Mouse (Mus musculus) liver, embryonic 14.5 days (tissue): ENCODE measurements around the gene Atp5g2. TPM values are rescaled to one million over a fixed set of nuclear protein-coding genes. Genes with fewer than 3 reads are reported as not detected.

Experiments used
- ATAC-seq: fragments of 200-750 bp; cut with Nextera tagmentation; 2 replicates; pipeline ENCODE4 v1.8.0; 2017; ENCODE audit warnings: moderate number of reproducible peaks, mild to moderate bottlenecking, moderate library complexity; ENCODE audit not compliant: insufficient read depth
- DNase-seq, 3 experiments: peaks; one replicate each; pipeline ENCODE4 v3.0.0-alpha.2; 2012 to 2013; ENCODE audit warnings: low read depth in 3 of 3, low spot score in 3 of 3
- H3K27ac ChIP-seq: fragments of 300-500 bp; sonication (generic); 2 replicates; pipeline ENCODE4 v1.5.1; 2014; ENCODE audit warnings: moderate library complexity, mild to moderate bottlenecking, control low read depth, inconsistent platforms
- H3K27me3 ChIP-seq: fragments of 300-500 bp; sonication (generic); 2 replicates; pipeline ENCODE4 v1.6.1; 2014; ENCODE audit warnings: mild to moderate bottlenecking, low read length, moderate library complexity; ENCODE audit not compliant: control insufficient read depth, insufficient read depth
- H3K36me3 ChIP-seq: fragments of 300-500 bp; sonication (generic); replicated peaks from 2 replicates; pipeline ENCODE4 v1.6.1; 2014; ENCODE audit warnings: low read depth; ENCODE audit not compliant: control insufficient read depth, insufficient read depth
- H3K4me1 ChIP-seq, 2 experiments: fragments of 200-500 bp in 1 of 2; fragments of 300-500 bp in 1 of 2; sonication (generic) in 1 of 2; replicated peaks; 2 replicates each; pipeline ENCODE4 v1.6.1; 2012 to 2014; ENCODE audit warnings: antibody characterized with exemption in 1 of 2, inconsistent platforms in 1 of 2, low read length in 1 of 2; ENCODE audit not compliant: control insufficient read depth in 2 of 2, insufficient read depth in 2 of 2
- H3K4me2 ChIP-seq: fragments of 300-500 bp; sonication (generic); 2 replicates; pipeline ENCODE4 v1.6.1; 2014; ENCODE audit warnings: low read depth, mild to moderate bottlenecking, control low read depth, moderate library complexity
- H3K4me3 ChIP-seq, 2 experiments: fragments of 200-500 bp in 1 of 2; fragments of 300-500 bp in 1 of 2; sonication (generic) in 1 of 2; 2 replicates each; pipeline ENCODE4 v1.5.1; 2012 to 2014; ENCODE audit warnings: low read depth in 2 of 2, low read length in 2 of 2, mild to moderate bottlenecking in 2 of 2, control low read depth in 1 of 2, inconsistent platforms in 1 of 2, moderate library complexity in 1 of 2; ENCODE audit not compliant: insufficient read depth in 1 of 2
- H3K9ac ChIP-seq: fragments of 300-500 bp; sonication (generic); replicated peaks from 2 replicates; pipeline ENCODE4 v1.6.1; 2014; ENCODE audit warnings: mild to moderate bottlenecking, control low read depth, moderate library complexity
- H3K9me3 ChIP-seq: fragments of 300-500 bp; sonication (generic); 2 replicates; pipeline ENCODE4 v1.6.1; 2016; ENCODE audit warnings: low read length, mixed read lengths; ENCODE audit not compliant: control insufficient read depth
- CTCF ChIP-seq: IDR thresholded peaks from 2 replicates; pipeline ENCODE4 v1.5.1; 2016; ENCODE audit warnings: antibody characterized with exemption, low read depth, control low read depth
- EP300 ChIP-seq: IDR thresholded peaks from 2 replicates; pipeline ENCODE4 v1.6.1; 2016; ENCODE audit warnings: antibody characterized with exemption, low read depth
- WGBS: fragments of 180-500 bp; shearing (Covaris S2); extraction: QIAGEN DNeasy Blood & Tissue Kit; methylation state at CpG from one replicate; pipeline ENCODE4 v1.1.7; 2014; ENCODE audit not compliant: insufficient replicate concordance; 5-methylcytosine and 5-hydroxymethylcytosine counted together
- polyA plus RNA-seq, 2 experiments: library from polyadenylated mRNA; depleted of rRNA in 1 of 2; stranded (reverse) in 1 of 2; unstranded in 1 of 2; fragments of >200 nt; fragmentation: Nextera tagmentation in 1 of 2; extraction: Ambion mirVana in 1 of 2; gene quantifications; 2 replicates each; pipeline versions ENCODE4 v1.2.1 to v1.2.3; 2012 to 2014

The Atp5g2 gene
- polyA plus RNA-seq, 2 experiments = 38.4 to 227 TPM

DNA sequence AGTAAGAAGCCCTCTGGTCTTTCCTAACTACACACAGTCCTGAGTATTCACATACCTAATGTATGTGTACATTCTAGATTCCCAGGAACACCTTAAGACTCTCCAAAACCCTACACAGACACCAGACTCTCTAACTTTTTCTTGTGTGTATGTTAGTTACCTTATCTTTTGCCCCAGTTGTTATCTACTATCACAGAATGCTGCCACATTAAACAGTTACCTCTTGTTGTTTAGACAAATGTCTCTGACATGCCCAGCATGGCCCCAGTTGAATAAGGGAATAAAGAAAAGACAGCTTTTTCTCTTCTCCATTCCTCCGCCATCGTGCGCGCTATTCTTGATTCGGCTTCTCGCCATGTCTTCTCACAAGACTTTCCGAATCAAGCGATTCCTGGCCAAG lies 37.5 kb downstream of the Atp5g2 start:
- no peak for DNase-seq
- H3K4me2 ChIP-seq = no peak overlapping the region
- peak; percentile 35; the same call in 1 of the 2 replicates for TF ChIP-seq EP300
- no peak for TF ChIP-seq CTCF
- no peak overlapping the region for H3K27ac ChIP-seq
- H3K36me3 ChIP-seq = no peaks in the 10 kb centered on the region
- H3K9ac ChIP-seq = no peak overlapping the region
- no peaks in the 10 kb centered on the region; a peak in 1 of 4 replicates for H3K4me1 ChIP-seq
- no peak overlapping the region for H3K4me3 ChIP-seq
- WGBS = 80% methylated on average over 8 of the region's 8 CpGs
- H3K9me3 ChIP-seq = no peaks in the 10 kb centered on the region
- H3K27me3 ChIP-seq = no peaks in the 10 kb centered on the region
- ATAC-seq = no peak

DNA sequence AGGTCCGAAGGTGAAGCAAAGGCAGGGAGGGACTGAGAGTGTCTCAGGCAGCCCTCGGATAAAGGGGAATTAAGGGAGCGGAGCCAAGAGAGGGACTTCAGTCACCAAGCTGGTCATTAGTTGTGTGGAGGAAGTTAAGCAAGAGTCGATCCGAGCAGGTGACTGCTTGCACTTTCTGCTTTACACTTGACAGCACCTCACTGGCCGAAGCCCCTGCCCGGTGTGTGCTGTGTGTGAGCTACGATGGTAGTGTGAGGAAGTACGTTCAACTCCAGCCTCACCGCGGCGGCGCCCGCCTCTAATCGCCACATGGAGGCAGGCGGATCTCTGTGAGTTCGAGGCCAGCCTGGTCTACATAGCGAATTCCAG lies 46.5 kb downstream of the Atp5g2 start:
- Histone ChIP-seq H3K27me3 (no peaks in the 10 kb centered on the region), H3K9me3 (no peaks in the 10 kb centered on the region), H3K27ac (peak overlapping the region; percentile 78), H3K4me1 (peaks cover 11 to 18% of the 10 kb centered on the region in 2 experiments), H3K4me3 (peak overlapping the region; percentile 78 to 96), H3K9ac (peak overlapping the region; percentile 85), H3K4me2 (peak overlapping the region; percentile 96), H3K36me3 (no peaks in the 10 kb centered on the region)
- WGBS = 1% methylated on average over 18 of the region's 18 CpGs
- ATAC-seq = no peak
- DNase-seq = no peak
- 0 out of 2 replicates have a peak, but pooled peaks have one; percentile 3 for TF ChIP-seq EP300
- TF ChIP-seq CTCF = 0 out of 2 replicates have a peak, but pooled peaks have one; percentile 11

GRCm38 (mm10) chr15:102624970-102625686 lies 47.0 kb downstream of the Atp5g2 start, which contains the start of the genes Gm28047 and Atf7:
Gm28047 (minus strand) TSS chr15:102625067.
Atf7 (minus strand) TSS chr15:102625464.
- DNase-seq (peak; percentile 97 to 99 (median 98)), ATAC-seq (peak; percentile 98)
- no peaks in the 10 kb centered on the region for H3K36me3 ChIP-seq
- H3K4me3 ChIP-seq = peak within 1 kb of the TSS; percentile 78 to 96
- under 1% methylated on average over 51 of the region's 51 CpGs for WGBS
- peak within 1 kb of the TSS; percentile 85 for H3K9ac ChIP-seq
- peaks cover 11 to 18% of the 10 kb centered on the region in 2 experiments for H3K4me1 ChIP-seq
- peak within 1 kb of the TSS; percentile 78 for H3K27ac ChIP-seq
- H3K9me3 ChIP-seq = no peaks in the 10 kb centered on the region
- no peaks in the 10 kb centered on the region for H3K27me3 ChIP-seq
- TF ChIP-seq CTCF (no peak), EP300 (peak; percentile 70)
- H3K4me2 ChIP-seq = peak within 1 kb of the TSS; percentile 96

DNA sequence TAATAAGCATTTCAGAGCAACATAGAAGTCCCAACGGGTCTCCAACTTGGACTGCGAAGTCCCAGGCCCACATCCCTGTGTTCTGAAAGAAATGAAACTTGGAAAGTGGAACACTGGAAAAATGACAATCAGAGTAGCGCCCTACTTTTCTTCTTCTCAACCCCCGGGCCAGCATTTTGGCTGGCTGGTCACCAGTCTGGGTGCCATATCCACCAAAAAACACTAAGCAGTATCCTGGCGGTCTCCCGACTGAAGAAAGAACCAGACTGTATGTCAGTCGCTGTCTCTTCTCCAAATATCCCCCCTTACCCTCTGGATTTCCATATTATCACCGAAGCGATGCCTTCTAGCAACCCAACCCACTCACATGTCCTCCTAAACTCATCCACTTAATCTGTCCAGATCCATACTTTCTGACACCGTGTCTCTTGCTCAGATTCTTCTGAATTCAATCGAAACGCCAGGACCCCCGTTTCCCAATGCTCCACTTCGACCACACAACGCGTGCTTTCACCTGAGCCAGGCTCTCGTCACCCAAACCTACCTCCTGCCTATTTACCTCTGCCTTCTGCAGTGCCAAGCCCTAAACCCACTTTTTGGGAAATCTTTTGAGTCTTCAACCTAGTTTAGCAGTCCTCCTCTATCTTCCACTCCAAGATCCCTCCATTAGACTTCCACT lies 47.7 kb downstream of the Atp5g2 start:
- H3K4me1 ChIP-seq = peaks cover 11 to 18% of the 10 kb centered on the region in 2 experiments
- 3% methylated on average over 17 of the region's 17 CpGs for WGBS
- H3K4me3 ChIP-seq = peak overlapping the region; percentile 78 to 96
- H3K9ac ChIP-seq = peak overlapping the region; percentile 85
- ATAC-seq = peak; percentile 1; the same call in 1 of the 2 replicates
- H3K36me3 ChIP-seq = no peaks in the 10 kb centered on the region
- peak overlapping the region; percentile 96 for H3K4me2 ChIP-seq
- H3K27me3 ChIP-seq = no peaks in the 10 kb centered on the region
- peak in 1 of 3 experiments; percentile 7 for DNase-seq
- peak overlapping the region; percentile 66 for H3K27ac ChIP-seq
- H3K9me3 ChIP-seq = no peaks in the 10 kb centered on the region
- TF ChIP-seq CTCF (no peak), EP300 (no peak)

DNA sequence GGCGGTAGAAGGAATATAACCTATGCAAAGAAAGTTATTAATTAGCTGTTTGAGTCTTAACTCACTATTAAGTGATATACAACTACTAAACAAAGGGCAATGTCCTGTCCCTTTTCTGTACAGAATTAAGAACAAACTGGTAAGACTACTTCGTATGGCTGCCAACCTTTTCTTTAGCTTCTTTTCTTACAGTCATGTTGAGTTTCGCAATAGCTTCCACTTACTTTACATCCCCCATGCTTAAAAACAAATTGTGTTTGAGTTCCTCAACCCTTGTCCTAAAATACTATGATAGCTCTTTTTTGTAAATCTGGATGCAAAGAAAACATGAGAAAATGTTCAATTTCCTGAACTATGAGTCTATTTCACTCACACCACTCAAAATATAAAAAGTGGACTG lies 49.0 kb downstream of the Atp5g2 start:
- WGBS = 73% methylated on average over 3 of the region's 3 CpGs
- H3K27ac ChIP-seq = no peak overlapping the region
- H3K9me3 ChIP-seq = no peaks in the 10 kb centered on the region
- ATAC-seq (no peak), DNase-seq (no peak)
- peaks cover 11 to 18% of the 10 kb centered on the region in 2 experiments for H3K4me1 ChIP-seq
- H3K4me3 ChIP-seq = no peak overlapping the region
- H3K27me3 ChIP-seq = no peaks in the 10 kb centered on the region
- no peak for TF ChIP-seq CTCF
- TF ChIP-seq EP300 = no peak
- no peaks in the 10 kb centered on the region for H3K36me3 ChIP-seq
- H3K9ac ChIP-seq = no peak overlapping the region
- peak overlapping the region; percentile 96 for H3K4me2 ChIP-seq
